Mouse (Mus musculus) regulatory T cell (primary cell): ENCODE results near the gene Ermap.

Source experiments
- in situ Hi-C: fragments of 300-600 bp; cut with MboI, MseI; formaldehyde crosslinking; loops from one replicate; pipeline ENCODE4 v1.15.1; 2025; ENCODE audit warnings: high pct_unique_total_duplicates

Gene Ermap

DNA sequence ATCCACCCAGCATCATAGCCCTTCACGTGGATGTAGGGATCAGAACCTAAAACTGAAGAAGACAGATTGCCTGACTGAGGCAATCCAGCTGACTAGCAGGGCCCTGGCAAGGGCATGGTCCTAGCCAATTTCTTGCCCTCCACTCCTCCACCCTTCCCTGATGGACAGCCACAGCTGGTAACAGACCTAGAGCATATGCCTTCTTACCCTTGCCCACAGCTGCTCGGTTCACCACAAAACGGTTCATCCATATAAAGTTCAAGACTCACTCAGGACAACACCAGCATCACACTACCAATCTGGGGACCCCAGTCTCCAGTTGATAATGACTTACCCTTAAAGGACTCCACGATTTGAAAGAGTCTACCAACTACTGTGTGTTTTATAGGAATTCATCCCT, 4.0 kb downstream of the Ermap start:
- in situ Hi-C loops, result no loop called here

DNA sequence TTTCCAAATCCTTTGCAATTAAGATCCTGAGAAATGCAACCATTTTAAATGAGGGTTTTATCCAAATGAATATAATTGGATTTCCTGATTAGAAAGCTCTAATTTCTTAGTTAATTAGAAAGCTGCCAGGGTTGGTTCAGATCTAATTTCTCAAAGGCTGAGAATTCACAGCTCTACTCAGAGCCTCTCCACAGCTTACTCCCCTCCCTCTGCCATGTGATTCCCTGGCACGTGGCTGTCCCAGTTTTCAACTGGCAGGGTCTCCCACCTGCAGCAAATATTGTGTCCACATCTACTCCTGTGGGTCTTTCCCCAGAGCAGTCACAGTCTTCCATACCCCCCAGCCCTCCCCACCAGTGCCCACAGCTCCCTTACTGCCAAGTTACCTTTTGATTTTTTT, 6.3 kb downstream of the Ermap start:
- in situ Hi-C loops, result no loop called here

DNA sequence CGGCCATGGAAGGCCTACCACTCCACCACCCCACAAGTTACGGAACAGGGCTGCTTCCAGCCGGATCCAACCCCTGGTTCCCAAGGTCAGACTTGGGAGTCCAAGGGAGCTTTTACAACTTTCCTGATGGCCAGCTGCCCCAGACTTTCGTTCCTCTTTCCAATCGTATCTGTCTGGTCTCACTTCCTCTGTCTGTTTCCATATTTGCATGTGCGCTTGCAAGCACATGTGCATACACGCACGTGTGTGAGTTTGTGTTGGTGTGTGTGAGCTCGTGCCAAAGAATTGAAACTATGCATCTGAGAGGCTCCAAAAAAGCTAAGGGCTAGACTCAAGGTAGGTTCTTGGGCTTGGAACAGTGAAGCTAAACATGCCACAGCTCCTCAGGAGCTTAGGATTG, 8.4 kb downstream of the Ermap start:
- in situ Hi-C loops, result no loop called here

DNA sequence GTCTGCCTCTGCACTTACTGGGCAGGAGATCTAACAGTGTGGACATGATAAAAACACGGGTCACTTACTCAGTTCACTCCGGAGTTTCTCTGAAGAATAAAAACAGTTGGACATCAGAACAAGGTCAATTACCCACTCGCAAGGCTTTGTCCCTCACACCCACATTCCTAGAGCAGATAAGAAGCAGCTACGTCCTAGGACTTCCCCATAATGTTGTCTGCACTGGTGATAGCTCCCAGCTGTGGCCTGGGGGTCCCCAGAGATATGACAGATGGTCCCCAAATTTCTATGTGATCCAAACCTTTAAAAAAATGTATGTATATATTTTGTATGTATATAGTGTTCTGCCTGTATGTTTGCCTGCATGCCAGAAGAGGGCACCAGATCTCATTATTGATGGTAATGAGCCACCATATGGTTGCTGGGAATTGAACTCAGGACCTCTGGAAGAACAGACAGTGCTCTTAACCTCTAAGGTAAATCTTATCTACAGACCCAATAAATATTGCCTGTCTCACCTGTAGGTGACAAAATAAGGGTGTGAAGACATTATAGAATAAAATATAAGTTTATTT, 9.6 kb downstream of the Ermap start:
- in situ Hi-C loops, result no loop called here

DNA sequence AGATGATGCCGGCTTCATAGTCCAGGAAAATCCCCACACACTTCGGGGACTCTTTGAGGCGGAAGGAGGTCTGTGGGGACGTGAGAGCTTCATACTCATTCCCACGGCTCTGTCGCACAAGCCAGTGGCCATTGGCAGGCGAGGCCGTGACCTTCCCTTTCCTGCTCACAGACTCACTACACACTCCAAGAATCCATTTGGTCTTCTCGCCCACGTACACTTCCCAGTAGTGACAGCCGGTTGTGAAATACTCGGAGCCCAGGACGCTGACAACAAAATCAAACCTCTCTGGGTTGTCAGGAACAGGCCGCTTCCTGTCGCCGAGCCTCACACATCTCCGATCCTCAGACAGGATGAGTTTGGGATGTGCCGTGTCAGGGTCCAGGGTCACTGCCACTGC, 11.5 kb downstream of the Ermap start:
- in situ Hi-C loops, result no loop called here

DNA sequence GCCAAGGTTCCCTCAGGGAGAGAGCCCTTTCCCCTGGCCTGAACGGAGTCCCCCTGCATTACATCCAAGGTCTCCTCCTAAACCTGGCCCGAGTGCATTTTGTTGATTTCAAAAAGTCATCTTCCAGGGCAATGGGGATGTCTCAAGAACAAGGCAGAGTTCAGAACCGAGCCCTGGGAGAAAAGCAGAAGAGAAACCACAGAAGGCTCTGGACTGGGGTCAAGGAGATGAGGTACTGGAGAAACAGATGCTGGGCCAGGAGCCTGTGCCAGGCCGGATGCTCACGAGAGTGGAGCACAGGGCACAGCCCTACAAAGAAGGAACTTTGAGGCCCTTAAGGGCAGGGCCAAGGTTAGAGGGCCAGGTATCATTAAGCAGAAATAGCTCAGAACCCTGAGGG, 12.1 kb downstream of the Ermap start:
- in situ Hi-C loops, result no loop called here

DNA sequence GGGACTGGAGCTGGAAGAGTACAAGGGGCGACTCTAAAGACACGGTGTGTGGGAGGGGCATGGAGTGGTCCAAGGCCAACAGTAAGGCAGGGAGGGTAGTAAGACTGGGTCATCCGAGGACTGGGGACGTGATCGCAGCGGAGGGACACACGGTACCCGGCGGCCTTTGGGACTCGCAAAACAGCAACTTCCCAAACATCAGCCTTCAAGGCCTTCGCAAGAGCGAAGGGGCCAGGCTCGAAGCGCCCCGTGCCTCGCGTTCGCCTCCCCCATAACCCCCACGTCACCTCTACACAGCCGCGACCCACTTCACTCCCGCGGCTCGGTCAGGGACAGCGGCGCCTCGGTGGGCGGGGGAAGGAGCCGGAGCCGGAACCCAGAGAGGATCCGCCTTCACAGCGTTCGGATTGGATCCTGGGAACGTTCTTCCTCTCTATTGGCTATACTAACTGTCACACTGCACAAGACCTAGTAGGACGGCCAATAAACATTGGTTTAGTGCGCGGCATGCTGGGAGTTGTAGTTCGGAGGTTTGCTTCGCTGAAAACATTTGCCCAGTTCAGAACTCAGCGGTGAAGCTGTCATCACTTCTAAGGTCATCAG, 15.9 kb downstream of the Ermap start, which contains the start of gene Zfp691:
Gene Zfp691 (minus strand): TSS at position 345 of the 603 bp plus-strand sequence.
- in situ Hi-C loops, result no loop called here

DNA sequence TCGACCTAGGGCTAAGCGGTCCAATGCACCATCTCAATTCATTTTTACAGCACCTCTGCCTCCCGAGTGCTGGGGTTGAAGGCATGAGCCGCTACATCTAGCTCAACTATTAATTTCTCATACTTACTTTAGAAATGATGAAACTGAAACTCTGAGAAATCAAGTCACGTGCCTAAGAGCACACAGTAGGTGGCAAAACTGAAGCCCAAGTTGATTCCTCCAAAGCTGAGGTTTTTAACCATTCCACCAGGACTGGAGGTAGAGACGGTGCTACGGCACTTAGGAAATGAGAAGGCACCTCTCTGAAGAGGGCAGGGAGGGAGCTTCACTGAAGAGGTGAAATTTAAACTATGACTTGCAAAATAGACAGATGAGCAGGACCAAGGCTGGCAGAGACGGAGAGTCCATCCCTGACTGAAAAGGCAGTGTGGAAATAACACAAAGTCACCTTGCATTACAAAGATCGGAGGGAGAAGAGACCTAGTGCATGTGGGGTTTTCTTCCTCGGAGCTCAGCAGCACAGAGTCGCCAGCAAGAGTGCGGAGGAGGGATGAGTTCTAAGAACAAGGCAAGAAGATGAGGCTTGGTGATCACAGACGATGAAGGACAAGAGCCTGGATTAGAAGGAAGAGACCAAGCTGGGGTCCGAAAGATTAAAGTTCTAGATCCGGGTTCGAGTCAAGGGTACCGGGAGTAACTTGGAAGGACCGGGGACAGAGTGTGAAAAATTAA, 16.7 kb downstream of the Ermap start:
- in situ Hi-C loops, result no loop called here

DNA sequence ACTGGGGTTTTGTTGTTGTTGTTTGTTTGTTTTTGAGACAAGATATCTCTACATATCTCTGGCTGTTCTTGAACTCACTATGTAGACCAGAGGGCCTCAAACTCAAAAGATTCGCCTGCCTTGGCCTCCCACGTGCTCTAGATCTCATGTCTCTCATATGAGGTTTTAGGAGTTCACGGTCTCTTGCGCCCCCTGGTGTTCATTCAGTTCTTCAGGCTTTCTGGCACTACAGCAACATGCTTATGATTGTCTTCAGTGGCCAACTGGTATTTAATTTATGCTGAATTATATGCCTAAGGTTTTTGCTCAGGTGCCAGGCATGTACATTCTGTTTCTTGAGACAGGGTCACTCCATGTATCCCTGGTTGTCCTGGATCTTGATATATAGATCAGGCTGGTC, 22.1 kb downstream of the Ermap start:
- in situ Hi-C loops, result loop anchor here (5.0 kb wide), 2 partner anchors 165 to 525 kb away; no protein-coding TSS in a partner anchor

DNA sequence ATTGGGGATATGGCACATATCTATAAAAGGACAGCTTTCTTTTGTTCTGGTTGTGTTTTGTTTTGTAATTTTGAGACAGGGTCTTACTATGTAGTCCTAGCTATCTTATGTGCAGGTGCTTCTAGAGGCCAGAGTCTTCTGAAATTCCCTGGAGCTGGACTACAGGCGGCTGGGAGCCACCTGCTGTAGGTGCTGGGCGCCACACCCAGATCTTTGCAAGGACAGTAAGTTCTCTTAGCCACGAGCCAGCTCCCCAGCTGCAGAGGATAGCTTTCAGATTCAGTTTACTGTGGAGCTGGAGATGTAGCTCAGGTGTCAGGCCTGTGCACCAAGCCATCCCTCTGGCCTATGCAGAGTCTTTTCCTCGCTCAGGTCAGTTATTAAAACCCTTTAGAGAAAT, 22.7 kb downstream of the Ermap start:
- in situ Hi-C loops, result loop anchor here (5.0 kb wide), 2 partner anchors 165 to 525 kb away; no protein-coding TSS in a partner anchor

DNA sequence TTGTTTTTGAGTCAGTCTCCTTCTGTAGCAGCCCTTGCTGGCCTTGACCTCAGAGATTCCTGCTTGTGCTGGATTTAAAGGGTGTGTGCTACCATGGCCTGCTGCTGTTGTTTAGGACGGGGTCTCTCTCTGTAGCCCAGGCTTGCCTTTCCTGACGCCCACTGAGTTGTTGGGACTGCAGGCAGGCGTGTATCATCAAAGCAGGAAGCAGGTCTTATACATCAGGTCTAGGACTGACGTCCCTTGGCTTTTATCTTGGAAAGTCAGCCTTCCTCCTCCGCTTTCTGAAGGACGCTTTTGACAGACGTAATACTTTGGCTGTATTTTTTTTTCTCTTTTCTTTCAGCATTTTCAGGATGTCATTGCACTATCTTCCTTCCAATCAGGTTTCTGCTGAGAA, 23.9 kb downstream of the Ermap start:
- in situ Hi-C loops, result loop anchor here (5.0 kb wide), 2 partner anchors 164 to 524 kb away; no protein-coding TSS in a partner anchor

DNA sequence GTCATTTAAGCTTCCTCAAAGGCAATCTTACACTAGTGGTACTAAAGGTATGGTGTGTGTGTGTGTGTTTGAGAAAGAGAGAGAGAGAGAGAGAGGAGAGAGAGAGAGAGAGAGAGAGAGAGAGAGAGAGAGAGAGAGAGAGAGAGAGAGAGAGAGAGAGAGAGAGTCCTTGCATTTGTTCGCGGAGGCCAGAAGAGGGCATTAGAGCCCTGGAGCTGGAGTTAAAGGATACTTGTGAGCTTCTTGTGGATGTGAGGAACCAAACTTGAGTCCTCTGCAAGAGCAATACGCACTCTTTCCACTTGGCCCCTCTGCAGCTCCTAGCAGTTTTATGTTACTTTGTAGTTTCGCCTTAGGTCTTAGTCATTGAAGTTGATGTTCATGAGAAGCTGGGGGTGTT, 26.8 kb downstream of the Ermap start:
- in situ Hi-C loops, result no loop called here

DNA sequence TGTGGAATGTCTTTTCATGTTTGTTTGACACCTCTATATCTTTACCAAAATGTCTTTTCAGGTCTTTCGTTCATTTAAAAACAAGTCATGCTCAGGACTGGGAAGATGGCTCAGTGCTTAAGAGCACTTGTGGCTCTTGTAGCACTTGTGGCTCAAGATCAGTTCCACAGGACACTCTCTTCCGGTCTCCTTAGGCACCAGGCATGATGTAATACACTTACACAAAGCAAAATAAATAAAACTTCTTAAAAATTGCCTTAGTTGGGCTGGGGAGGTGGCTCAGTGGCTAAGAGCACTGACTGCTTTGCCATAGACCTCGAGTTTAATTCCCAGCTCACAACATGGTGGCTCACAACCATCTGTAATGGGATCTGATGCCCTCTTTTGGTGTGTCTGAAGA, 28.5 kb downstream of the Ermap start:
- in situ Hi-C loops, result no loop called here

DNA sequence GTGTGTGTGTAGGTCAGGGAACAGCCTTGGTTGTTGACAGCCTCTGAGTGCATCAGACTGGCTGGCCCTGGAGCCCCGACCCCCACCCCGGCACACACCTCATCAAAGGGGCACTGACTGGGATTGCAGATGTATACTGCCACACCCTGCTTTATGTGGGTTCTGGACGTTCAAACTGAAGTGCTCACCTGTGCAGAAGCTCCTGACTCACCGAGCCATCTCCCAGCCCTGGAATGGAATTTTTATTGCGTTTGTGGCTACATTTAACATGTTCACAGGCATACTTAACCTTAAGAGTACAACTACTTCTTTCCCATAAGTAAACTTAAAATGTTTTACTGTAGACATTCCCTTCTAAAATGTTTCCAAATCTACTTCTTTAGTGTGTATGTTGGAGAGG, 31.9 kb downstream of the Ermap start:
- in situ Hi-C loops, result no loop called here

DNA sequence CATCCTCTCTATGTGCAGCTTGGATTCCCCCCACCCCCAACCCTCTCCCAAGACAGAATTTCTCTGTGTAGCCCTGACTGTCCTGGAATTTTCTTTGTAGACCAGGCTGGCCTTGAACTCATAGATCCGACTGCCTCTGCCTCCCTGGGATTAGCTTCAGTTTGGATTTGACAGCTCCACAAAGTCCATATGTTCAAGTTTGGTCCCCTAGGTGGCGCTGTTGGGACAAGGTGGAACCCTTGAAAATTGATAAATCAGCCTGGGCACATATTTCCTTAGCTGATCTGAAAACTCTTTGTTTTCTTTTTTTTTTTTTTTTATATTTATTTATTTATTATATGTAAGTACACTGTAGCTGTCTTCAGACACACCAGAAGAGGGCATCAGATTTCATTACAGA, 32.6 kb downstream of the Ermap start:
- in situ Hi-C loops, result no loop called here

DNA sequence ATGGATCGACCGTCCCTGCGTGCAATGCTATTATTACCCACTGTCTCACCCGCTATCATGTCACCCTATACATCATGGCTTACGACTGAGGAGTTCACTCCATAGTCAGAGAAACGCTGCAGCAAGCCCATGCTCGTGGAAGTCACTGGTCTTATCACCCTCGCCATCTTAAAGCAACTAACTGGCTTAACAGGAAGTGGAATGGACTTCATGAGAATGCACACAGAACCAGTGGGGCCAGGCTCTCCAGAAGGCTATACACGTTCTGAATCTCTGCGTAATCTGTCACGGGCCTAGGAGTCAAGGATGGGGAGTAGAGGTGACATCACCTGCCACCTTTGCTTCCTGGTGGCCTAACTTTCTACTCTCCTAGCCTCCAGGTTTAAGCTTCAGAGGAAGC, 41.1 kb downstream of the Ermap start:
- in situ Hi-C loops, result no loop called here

DNA sequence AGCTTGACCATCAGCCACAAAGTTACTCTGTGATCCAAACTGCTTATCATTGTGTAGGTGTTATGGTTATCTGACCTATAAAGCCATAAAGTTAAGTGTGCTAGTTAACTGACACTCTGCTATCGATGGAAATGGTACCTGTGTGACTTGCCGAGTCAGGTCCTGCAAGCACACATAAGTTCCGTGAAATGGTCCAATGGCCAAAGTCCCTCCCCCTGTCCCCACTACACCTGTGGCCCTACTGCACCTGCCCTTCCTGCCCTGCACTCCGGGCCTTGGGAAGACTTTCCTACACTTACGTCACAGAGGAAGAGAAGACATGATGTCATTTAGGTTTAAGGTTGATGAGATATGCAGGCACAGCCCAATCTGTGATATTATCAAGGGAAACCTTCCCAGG, 42.5 kb downstream of the Ermap start:
- in situ Hi-C loops, result no loop called here

DNA sequence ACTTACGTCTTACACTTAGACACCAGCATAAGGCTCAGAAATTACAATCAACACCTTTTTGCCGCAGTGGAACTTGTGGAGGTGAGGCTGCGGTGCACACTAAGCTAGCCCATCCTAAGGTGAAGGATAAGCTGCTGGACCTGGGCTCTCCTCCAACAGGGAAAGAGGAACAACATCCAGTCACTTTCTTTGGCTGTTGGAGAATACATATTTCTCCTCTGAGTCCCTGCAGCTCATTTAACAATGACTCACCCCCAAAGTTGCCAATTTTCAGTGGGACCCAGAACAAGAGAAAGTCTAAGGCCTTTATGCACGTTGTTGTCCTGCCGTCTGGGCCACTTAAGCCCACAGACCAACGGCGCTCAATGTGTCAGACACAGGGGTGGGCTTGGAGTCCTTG, 43.0 kb downstream of the Ermap start:
- in situ Hi-C loops, result no loop called here

DNA sequence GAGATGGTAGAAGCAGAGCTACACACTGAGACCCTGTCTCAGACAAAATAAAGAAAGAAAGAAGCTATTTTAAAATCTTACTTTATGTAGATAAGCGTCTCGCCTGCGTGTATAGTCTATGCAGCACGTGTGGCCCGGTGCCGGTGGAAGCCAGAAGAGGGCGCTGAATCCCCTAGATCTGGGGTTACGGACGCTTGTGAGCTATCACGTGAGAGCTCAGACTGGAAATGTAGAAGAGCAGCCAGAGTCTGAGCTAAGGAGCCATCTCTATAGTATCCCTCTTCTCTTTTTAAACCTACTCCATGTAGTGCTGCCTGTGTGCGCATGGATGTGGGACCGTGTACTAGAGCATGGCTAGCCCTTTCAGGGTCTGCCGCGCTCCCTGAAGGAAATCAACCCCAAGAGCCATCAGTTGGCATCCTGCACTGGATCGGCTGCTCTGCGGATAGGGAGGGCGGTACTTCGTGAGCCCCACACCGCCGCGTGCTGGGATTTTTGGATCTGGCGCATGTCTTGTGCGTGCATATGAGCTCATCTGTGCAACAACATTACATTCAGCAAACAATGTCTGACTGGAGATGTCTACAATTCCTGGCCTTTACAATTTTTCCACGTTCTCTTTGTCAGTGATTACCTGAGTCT, 47.5 kb downstream of the Ermap start:
- in situ Hi-C loops, result no loop called here

DNA sequence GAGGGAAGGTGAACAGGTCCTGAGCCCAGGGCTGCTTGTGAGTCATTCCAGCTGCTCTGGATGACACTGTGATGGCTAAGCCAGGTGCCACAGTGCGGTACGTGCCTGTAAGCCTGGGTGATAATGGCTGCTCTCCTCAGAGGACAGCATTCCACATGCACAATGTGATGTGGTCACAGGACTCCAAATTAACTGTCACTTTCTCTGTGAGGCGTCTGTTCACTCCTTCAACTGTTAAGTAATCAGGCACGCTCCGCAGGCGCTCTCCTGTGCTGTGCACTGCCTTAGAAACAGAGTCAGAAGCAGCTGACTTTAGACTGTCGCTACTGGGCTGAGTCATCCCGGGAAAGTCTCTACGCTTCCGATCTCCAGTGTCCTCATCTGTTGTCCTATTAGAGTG, 48.6 kb downstream of the Ermap start:
- in situ Hi-C loops, result no loop called here

DNA sequence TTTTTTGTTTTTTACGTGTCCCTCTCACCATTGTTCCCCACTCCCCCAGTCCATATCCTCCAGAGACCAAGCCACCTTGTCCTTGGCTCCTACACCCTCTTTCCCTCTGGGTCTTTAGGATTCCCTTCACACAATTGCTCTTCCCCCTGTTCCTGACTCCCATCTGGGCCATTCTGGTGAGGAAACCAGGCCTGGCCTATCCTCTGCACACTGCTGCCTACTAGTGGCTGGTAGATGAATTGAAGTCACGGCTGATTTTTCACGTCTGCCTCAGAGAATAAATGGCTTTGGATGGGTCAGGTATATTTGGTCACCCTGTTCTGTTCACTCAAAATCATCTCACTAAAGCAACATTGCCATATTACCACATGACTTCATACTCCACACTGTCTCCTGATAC, 49.7 kb downstream of the Ermap start:
- in situ Hi-C loops, result no loop called here

DNA sequence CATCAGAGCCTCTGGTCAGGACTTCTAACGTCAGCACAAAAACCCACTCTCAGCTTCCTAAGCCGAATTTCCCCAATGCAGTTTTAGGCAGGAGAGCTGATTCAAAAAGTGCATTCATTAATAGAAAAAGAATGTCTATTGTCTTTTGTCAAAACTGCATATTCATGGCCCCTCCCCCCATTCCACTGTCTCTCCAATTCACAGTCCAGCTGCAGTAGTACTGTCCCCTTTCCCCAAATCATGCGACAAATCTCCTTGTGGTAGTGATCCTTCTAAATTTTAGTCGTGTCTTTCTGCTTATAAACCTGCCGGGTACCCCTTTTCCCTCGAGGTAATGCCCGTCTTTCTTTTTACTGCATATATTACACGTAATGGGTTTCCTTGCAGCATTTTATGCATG, 51.0 kb downstream of the Ermap start:
- in situ Hi-C loops, result no loop called here

DNA sequence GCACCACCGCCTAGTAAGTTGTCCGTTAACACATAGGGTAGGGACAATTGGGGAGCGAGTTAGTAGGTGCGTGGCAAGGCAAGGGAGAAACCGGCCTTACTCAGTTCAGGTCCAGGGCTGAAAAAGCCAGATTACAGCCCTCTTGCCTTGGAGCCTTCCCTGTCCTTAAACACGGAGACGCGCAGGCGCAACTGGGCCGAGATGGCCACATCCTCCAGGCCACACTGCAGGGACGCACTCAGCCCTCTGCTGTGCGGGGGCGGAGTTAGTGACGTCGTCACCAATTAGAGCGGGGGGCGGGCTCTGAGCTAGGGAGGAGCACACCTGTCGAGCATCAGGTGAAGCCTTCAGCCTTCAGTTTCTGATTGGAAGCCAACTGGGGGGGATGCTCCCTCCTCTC, 51.6 kb downstream of the Ermap start:
- in situ Hi-C loops, result no loop called here
